Mouse (Mus musculus) CH12.LX (cell line): ENCODE data around the gene St7. TPM values are rescaled to one million over a fixed set of nuclear protein-coding genes. Genes with fewer than 3 reads are reported as not detected.

Experiments
- DNase-seq: peaks from one replicate; pipeline ENCODE4 v3.0.0-alpha.2; 2013; ENCODE audit errors: extremely low read depth
- H3K27ac ChIP-seq: 2 replicates; pipeline ENCODE4 v1.5.1; 2012; ENCODE audit warnings: low read depth, mild to moderate bottlenecking, control low read depth, moderate library complexity; ENCODE audit not compliant: insufficient read depth
- H3K27me3 ChIP-seq: replicated peaks from 2 replicates; pipeline ENCODE3; 2012; ENCODE audit warnings: inconsistent platforms
- H3K36me3 ChIP-seq, 2 experiments: replicated peaks in 1 of 2; 2 replicates each; pipeline versions ENCODE3 to v1.6.1; 2012; ENCODE audit warnings: inconsistent platforms in 1 of 2, low read length in 1 of 2, mild to moderate bottlenecking in 1 of 2, mixed read lengths in 1 of 2, moderate library complexity in 1 of 2; ENCODE audit not compliant: control insufficient read depth in 1 of 2, insufficient read depth in 1 of 2
- H3K4me1 ChIP-seq, 2 experiments: 2 replicates each; pipeline ENCODE4 v1.6.1; 2012; ENCODE audit warnings: inconsistent platforms in 1 of 2, moderate library complexity in 1 of 2; ENCODE audit not compliant: insufficient read depth in 2 of 2, control insufficient read depth in 1 of 2
- H3K4me2 ChIP-seq: 2 replicates; pipeline ENCODE4 v1.6.1; 2012; ENCODE audit warnings: low read depth, mild to moderate bottlenecking, control low read depth; ENCODE audit not compliant: poor library complexity, insufficient read depth, severe bottlenecking
- H3K4me3 ChIP-seq, 3 experiments: fragments of 150-350 bp in 1 of 3; sonication (generic) in 1 of 3; replicated peaks in 1 of 3; 2 replicates each; pipeline versions ENCODE3 to v1.5.1; 2011 to 2012; ENCODE audit warnings: low read depth in 2 of 3, low read length in 2 of 3, mild to moderate bottlenecking in 2 of 3, moderate library complexity in 2 of 3, control low read depth in 1 of 3, improper control_type of control experiment in 1 of 3, inconsistent platforms in 1 of 3, mixed read lengths in 1 of 3; ENCODE audit not compliant: poor library complexity in 1 of 3
- H3K79me2 ChIP-seq: replicated peaks from 2 replicates; pipeline ENCODE4 v1.6.1; 2012; ENCODE audit warnings: mild to moderate bottlenecking, moderate library complexity; ENCODE audit not compliant: control insufficient read depth, poor library complexity, insufficient read depth, severe bottlenecking; ENCODE audit errors: extremely low read depth
- H3K9ac ChIP-seq: 2 replicates; pipeline ENCODE4 v1.6.1; 2012; ENCODE audit warnings: low read depth, mild to moderate bottlenecking, control low read depth, moderate library complexity; ENCODE audit not compliant: insufficient read depth
- H3K9me3 ChIP-seq: replicated peaks from 2 replicates; pipeline ENCODE3; 2012; ENCODE audit warnings: low read length, inconsistent platforms, mixed read lengths
- BHLHE40 ChIP-seq: IDR thresholded peaks from 2 replicates; pipeline ENCODE4 v1.6.1; 2011; ENCODE audit warnings: mild to moderate bottlenecking, low read depth, low read length, improper control_type of control experiment
- ELF1 ChIP-seq: IDR thresholded peaks from 2 replicates; pipeline ENCODE4 v1.6.1; 2014; ENCODE audit warnings: low read depth, mild to moderate bottlenecking, inconsistent platforms, low read length, improper control_type of control experiment
- EP300 ChIP-seq: IDR thresholded peaks from 2 replicates; pipeline ENCODE4 v1.6.1; 2011; ENCODE audit warnings: low read length, improper control_type of control experiment
- HCFC1 ChIP-seq: IDR thresholded peaks from 2 replicates; pipeline ENCODE4 v1.6.1; 2012; ENCODE audit warnings: low read depth, mild to moderate bottlenecking, inconsistent platforms, low read length, improper control_type of control experiment
- JUND ChIP-seq: conservative IDR thresholded peaks from 2 replicates; pipeline ENCODE4 v1.6.1; 2011; ENCODE audit warnings: low read depth, low read length, improper control_type of control experiment
- KAT2A ChIP-seq: IDR thresholded peaks from 2 replicates; pipeline ENCODE4 v1.6.1; 2012; ENCODE audit warnings: low read length, improper control_type of control experiment, inconsistent platforms; ENCODE audit not compliant: insufficient replicate concordance
- MAFK ChIP-seq: IDR thresholded peaks from 2 replicates; pipeline ENCODE4 v1.6.1; 2011; ENCODE audit warnings: low read length, improper control_type of control experiment; ENCODE audit not compliant: insufficient replicate concordance
- MEF2A ChIP-seq: IDR thresholded peaks from 2 replicates; pipeline ENCODE4 v1.6.1; 2014; ENCODE audit warnings: low read depth, mild to moderate bottlenecking, inconsistent platforms, low read length, improper control_type of control experiment, borderline replicate concordance
- MXI1 ChIP-seq: IDR thresholded peaks from 2 replicates; pipeline ENCODE4 v1.6.1; 2011; ENCODE audit warnings: mild to moderate bottlenecking, low read depth, low read length, improper control_type of control experiment
- NRF1 ChIP-seq: IDR thresholded peaks from 2 replicates; pipeline ENCODE4 v1.6.1; 2014; ENCODE audit warnings: low read depth, mild to moderate bottlenecking, inconsistent platforms, low read length, improper control_type of control experiment, moderate library complexity
- POLR2A ChIP-seq: IDR thresholded peaks from 2 replicates; pipeline ENCODE4 v1.6.1; 2011; ENCODE audit warnings: low read depth, mild to moderate bottlenecking, improper control_type of control experiment, low read length
- SIN3A ChIP-seq: IDR thresholded peaks from 2 replicates; pipeline ENCODE4 v1.6.1; 2012; ENCODE audit warnings: low read length, improper control_type of control experiment, inconsistent platforms
- TCF12 ChIP-seq: IDR thresholded peaks from 2 replicates; pipeline ENCODE4 v1.6.1; 2014; ENCODE audit warnings: low read depth, mild to moderate bottlenecking, inconsistent platforms, low read length, improper control_type of control experiment
- ZKSCAN1 ChIP-seq: IDR thresholded peaks from 2 replicates; pipeline ENCODE4 v1.6.1; 2012; ENCODE audit warnings: low read depth, inconsistent platforms, low read length, improper control_type of control experiment, borderline replicate concordance
- dilution Hi-C: fragments of 300-500 bp; cut with MboI; formaldehyde crosslinking; loops from 2 replicates; pipeline ENCODE4 v1.14.3; 2020; ENCODE audit warnings: low sequenced_read_pairs; ENCODE audit not compliant: extremely low pct_unique_long_range_greater_than_20kb, extremely low pct_ligation_motif_present
- in situ Hi-C: fragments of 300-500 bp; cut with MboI; formaldehyde crosslinking; loops from 3 replicates; pipeline ENCODE4 v1.14.3; 2019; ENCODE audit warnings: low sequenced_read_pairs, low pct_ligation_motif_present, low pct_unique_long_range_greater_than_20kb, mixed read lengths
- polyA plus RNA-seq: library from polyadenylated mRNA; unstranded; fragments of >175 nt; gene quantifications from 2 replicates; pipeline ENCODE4 v1.2.1, GENCODE M21; 2012; ENCODE audit warnings: low read depth; ENCODE audit not compliant: insufficient read length
- total RNA-seq, 2 experiments: library from RNA; depleted of rRNA; stranded (reverse); fragments of 300-350 nt in 1 of 2; fragments of >200 nt in 1 of 2; gene quantifications; 2 replicates each; pipeline ENCODE4 v1.2.3; 2012 to 2014

The St7 gene
- total and polyA plus RNA-seq, 3 experiments: 33.9 to 64.1 (median 35.3) TPM

- Histone ChIP-seq H3K27ac (no peak overlapping the region), H3K9me3 (no peaks in the 10 kb centered on the region), H3K9ac (no peak overlapping the region), H3K36me3 (peaks cover 18 to 76% of the 10 kb centered on the region in 2 experiments), H3K79me2 (no peaks in the 10 kb centered on the region), H3K4me3 (no peak overlapping the region), H3K4me1 (no peaks in the 10 kb centered on the region), H3K4me2 (no peak overlapping the region), H3K27me3 (no peaks in the 10 kb centered on the region)
- DNase-seq: no peak
- dilution Hi-C loops (no loop called here), in situ Hi-C loops (loop anchor here (25.0 kb wide), 1 partner anchor 449 kb away; no protein-coding TSS in a partner anchor)
- TF ChIP-seq MAFK (no peak), MEF2A (no peak), TCF12 (no peak), BHLHE40 (no peak), SIN3A (no peak)
Measured at GRCm38 (mm10) chr6:17912825-17913224, 220.1 kb downstream of the St7 start.

- Histone ChIP-seq H3K4me3 (no peak overlapping the region), H3K79me2 (no peaks in the 10 kb centered on the region), H3K36me3 (peaks cover 18 to 77% of the 10 kb centered on the region in 2 experiments), H3K4me2 (no peak overlapping the region), H3K9me3 (no peaks in the 10 kb centered on the region), H3K9ac (no peak overlapping the region), H3K27me3 (no peaks in the 10 kb centered on the region), H3K4me1 (no peaks in the 10 kb centered on the region), H3K27ac (no peak overlapping the region)
- TF ChIP-seq NRF1 (no peak), TCF12 (no peak), MXI1 (no peak), KAT2A (no peak), JUND (no peak), ELF1 (no peak)
- DNase-seq: no peak
- dilution Hi-C loops (no loop called here), in situ Hi-C loops (loop anchor here (25.0 kb wide), 1 partner anchor 449 kb away; no protein-coding TSS in a partner anchor)
Measured at GRCm38 (mm10) chr6:17913315-17913714, 220.6 kb downstream of the St7 start.

GRCm38 (mm10) chr6:17914300-17914699, 221.6 kb downstream of the St7 start:
- H3K4me2 ChIP-seq: no peak overlapping the region
- H3K36me3 ChIP-seq: peaks cover 16 to 76% of the 10 kb centered on the region in 2 experiments
- no peak overlapping the region for H3K9ac ChIP-seq
- no peaks in the 10 kb centered on the region for H3K79me2 ChIP-seq
- no peak overlapping the region for H3K4me3 ChIP-seq
- no peaks in the 10 kb centered on the region for H3K27me3 ChIP-seq
- H3K27ac ChIP-seq: no peak overlapping the region
- no peaks in the 10 kb centered on the region for H3K4me1 ChIP-seq
- dilution Hi-C loops (no loop called here), in situ Hi-C loops (loop anchor here (25.0 kb wide), 1 partner anchor 448 kb away; no protein-coding TSS in a partner anchor)
- no peak for TF ChIP-seq POLR2A
- no peak for TF ChIP-seq ZKSCAN1
- TF ChIP-seq ELF1: no peak
- TF ChIP-seq EP300: no peak
- no peak for TF ChIP-seq HCFC1
- TF ChIP-seq, all 38 proteins: peak for 0
- DNase-seq: no peak
- H3K9me3 ChIP-seq: no peaks in the 10 kb centered on the region
